Mouse (Mus musculus) kidney, embryonic 14.5 days (tissue): ENCODE measurements around the gene Vangl2. TPM values are rescaled to one million over a fixed set of nuclear protein-coding genes. Genes with fewer than 3 reads are reported as not detected.

Source experiments
- ATAC-seq: fragments of 200-750 bp; cut with Nextera tagmentation; 2 replicates; pipeline ENCODE4 v1.8.0; 2017; ENCODE audit warnings: moderate number of reproducible peaks, mild to moderate bottlenecking, moderate TSS enrichment, moderate library complexity; ENCODE audit not compliant: low FRiP score, low TSS enrichment
- H3K27ac ChIP-seq: fragments of 300-500 bp; sonication (generic); 2 replicates; pipeline ENCODE4 v1.5.1; 2014; ENCODE audit warnings: low read depth, mild to moderate bottlenecking, low read length, moderate library complexity, mixed read lengths
- H3K27me3 ChIP-seq: fragments of 300-500 bp; sonication (generic); 2 replicates; pipeline ENCODE4 v1.6.1; 2014; ENCODE audit warnings: mild to moderate bottlenecking, low read length; ENCODE audit not compliant: control insufficient read depth, insufficient read depth
- H3K36me3 ChIP-seq: fragments of 300-500 bp; sonication (generic); 2 replicates; pipeline ENCODE4 v1.6.1; 2014; ENCODE audit warnings: low read length, mixed read lengths; ENCODE audit not compliant: control insufficient read depth, insufficient read depth
- H3K4me1 ChIP-seq: fragments of 300-500 bp; sonication (generic); 2 replicates; pipeline ENCODE4 v1.6.1; 2014; ENCODE audit warnings: low read length, mixed read lengths; ENCODE audit not compliant: control insufficient read depth, insufficient read depth
- H3K4me2 ChIP-seq: fragments of 300-500 bp; sonication (generic); replicated peaks from 2 replicates; pipeline ENCODE4 v1.6.1; 2014; ENCODE audit warnings: low read depth, mild to moderate bottlenecking, low read length
- H3K4me3 ChIP-seq: fragments of 300-500 bp; sonication (generic); 2 replicates; pipeline ENCODE4 v1.5.1; 2014; ENCODE audit warnings: mild to moderate bottlenecking, low read length
- H3K9ac ChIP-seq: fragments of 300-500 bp; sonication (generic); 2 replicates; pipeline ENCODE4 v1.6.1; 2014; ENCODE audit warnings: low read depth, mild to moderate bottlenecking, low read length, moderate library complexity
- H3K9me3 ChIP-seq: fragments of 300-500 bp; sonication (generic); 2 replicates; pipeline ENCODE4 v1.6.1; 2016; ENCODE audit warnings: low read length; ENCODE audit not compliant: control insufficient read depth
- WGBS: fragments of 180-500 bp; shearing (Covaris S2); extraction: QIAGEN DNeasy Blood & Tissue Kit; methylation state at CpG from one replicate; pipeline ENCODE4 v1.1.7; 2014; 5-methylcytosine and 5-hydroxymethylcytosine counted together
- polyA plus RNA-seq: library from polyadenylated mRNA; unstranded; fragments of >200 nt; fragmentation: Nextera tagmentation; extraction: Ambion mirVana; gene quantifications from 2 replicates; pipeline ENCODE4 v1.2.1, GENCODE M21; 2014

Vangl2 gene
- polyA plus RNA-seq, 1 experiment from 2014 or later = 19.0 TPM

GRCm38 (mm10) chr1:172016031-172016430 lies 12.2 kb downstream of the Vangl2 start:
- WGBS = 54% methylated on average over 8 of the region's 8 CpGs
- Histone ChIP-seq H3K36me3 (peaks cover 21% of the 10 kb centered on the region), H3K27me3 (no peaks in the 10 kb centered on the region), H3K27ac (peak overlapping the region; percentile 55; the same call in 1 of the 2 replicates), H3K4me2 (no peak overlapping the region), H3K4me3 (no peak overlapping the region), H3K4me1 (peaks cover 29% of the 10 kb centered on the region), H3K9me3 (no peaks in the 10 kb centered on the region), H3K9ac (no peak overlapping the region)
- ATAC-seq = no peak

DNA sequence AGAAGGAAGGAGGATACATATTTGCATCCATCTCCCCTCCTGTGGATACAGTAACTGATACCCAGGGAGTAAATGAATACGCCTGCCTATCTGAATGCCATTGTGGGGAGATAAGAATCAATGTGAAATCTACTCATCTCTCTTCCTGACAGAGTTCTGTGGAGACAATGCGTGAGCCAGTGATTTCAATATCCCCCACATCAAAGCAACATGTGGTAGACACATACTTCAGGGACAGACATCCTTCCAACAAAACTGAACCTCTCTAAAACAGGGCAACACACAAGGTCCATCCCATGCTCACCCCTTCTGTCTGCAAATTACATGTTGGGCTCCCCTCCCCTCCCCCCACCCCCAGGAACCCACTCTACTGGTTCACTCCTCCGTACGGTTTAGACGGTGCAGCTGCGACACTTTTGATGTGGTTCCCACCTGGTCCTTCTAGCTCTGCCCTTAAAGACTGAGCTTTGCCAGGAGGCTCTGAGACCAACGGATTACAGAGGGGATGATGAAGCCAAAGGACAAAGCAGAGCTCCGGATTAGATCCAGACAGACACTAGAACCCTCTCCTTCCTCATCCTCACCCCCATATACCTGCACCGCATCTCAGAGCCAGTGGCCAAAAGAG lies 12.8 kb downstream of the Vangl2 start:
- Histone ChIP-seq H3K9ac (no peak overlapping the region), H3K4me1 (peaks cover 25% of the 10 kb centered on the region), H3K36me3 (peaks cover 26% of the 10 kb centered on the region), H3K4me2 (no peak overlapping the region), H3K9me3 (no peaks in the 10 kb centered on the region), H3K4me3 (no peak overlapping the region), H3K27me3 (no peaks in the 10 kb centered on the region), H3K27ac (no peak overlapping the region)
- WGBS = 60% methylated on average over 9 of the region's 9 CpGs
- no peak for ATAC-seq

GRCm38 (mm10) chr1:172014771-172015170 lies 13.5 kb downstream of the Vangl2 start:
- Histone ChIP-seq H3K4me2 (no peak overlapping the region), H3K27me3 (no peaks in the 10 kb centered on the region), H3K27ac (no peak overlapping the region), H3K9me3 (no peaks in the 10 kb centered on the region), H3K9ac (no peak overlapping the region), H3K4me3 (no peak overlapping the region), H3K36me3 (peaks cover 32% of the 10 kb centered on the region), H3K4me1 (peaks cover 20% of the 10 kb centered on the region)
- WGBS = 80% methylated on average over 9 of the region's 9 CpGs
- ATAC-seq = no peak

DNA sequence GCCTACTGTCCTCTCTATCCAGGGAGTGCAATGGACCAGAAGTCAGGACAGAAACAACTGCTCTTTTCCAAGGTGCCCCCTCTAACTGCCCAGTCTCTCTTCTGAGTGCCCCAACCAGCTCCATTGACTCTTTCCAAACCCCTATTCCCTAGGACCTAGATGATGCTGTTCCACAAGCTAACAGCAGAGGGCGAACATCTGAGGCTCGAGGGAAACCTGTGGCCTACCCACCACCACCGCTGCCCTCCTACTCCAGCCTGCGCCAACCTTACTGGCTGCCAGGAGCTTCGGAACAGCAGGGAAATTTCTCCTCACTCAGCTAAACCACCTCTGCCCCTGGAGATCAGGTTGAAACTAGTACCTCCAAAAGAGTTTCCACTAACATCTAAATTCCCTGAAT lies 16.2 kb downstream of the Vangl2 start:
- ATAC-seq = no peak
- peaks cover 10% of the 10 kb centered on the region for H3K4me1 ChIP-seq
- H3K27ac ChIP-seq = no peak overlapping the region

GRCm38 (mm10) chr1:172010042-172010824 lies 18.0 kb downstream of the Vangl2 start:
- no peak for ATAC-seq

More for the DNA sequence above, 16.2 kb downstream of the Vangl2 start:
- 25% methylated on average over 5 of the region's 5 CpGs for WGBS
- H3K4me3 ChIP-seq = no peak overlapping the region
- no peak overlapping the region for H3K9ac ChIP-seq
- peaks cover 57% of the 10 kb centered on the region for H3K36me3 ChIP-seq
- no peak overlapping the region for H3K4me2 ChIP-seq
- H3K27me3 ChIP-seq = no peaks in the 10 kb centered on the region
- no peaks in the 10 kb centered on the region for H3K9me3 ChIP-seq

GRCm38 (mm10) chr1:172009406-172009805 lies 18.8 kb downstream of the Vangl2 start:
- WGBS = 94% methylated on average over 21 of the region's 21 CpGs

More at GRCm38 (mm10) chr1:172010042-172010824, 18.0 kb downstream of the Vangl2 start:
- H3K4me1 ChIP-seq = no peaks in the 10 kb centered on the region; the same call in 1 of the 2 replicates
- peaks cover 75% of the 10 kb centered on the region for H3K36me3 ChIP-seq
- H3K4me3 ChIP-seq = no peak overlapping the region
- H3K27me3 ChIP-seq = no peaks in the 10 kb centered on the region
- no peak overlapping the region for H3K27ac ChIP-seq
- no peak overlapping the region for H3K4me2 ChIP-seq
- no peak overlapping the region for H3K9ac ChIP-seq
- 94% methylated on average over 20 of the region's 20 CpGs for WGBS
- H3K9me3 ChIP-seq = no peaks in the 10 kb centered on the region

DNA sequence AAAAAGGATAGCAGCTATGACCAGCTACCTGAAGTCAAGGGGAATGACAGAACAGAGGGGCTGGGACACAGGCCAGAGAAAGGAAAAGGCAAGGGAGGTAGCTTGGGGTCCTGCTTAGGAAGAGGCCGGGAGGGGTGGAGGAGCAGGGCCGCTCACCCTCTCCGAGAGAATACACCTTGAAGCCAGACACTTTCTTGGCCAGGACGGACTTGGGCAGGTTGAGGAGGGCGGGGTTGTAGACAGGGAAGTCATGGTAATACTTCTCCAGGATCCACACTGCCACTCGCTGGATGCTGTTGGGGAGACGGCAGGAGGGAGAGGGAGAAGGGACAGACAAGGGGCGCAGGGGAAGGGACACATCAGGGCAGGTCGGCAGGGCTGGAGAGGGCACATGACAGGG lies 19.9 kb downstream of the Vangl2 start:
- Histone ChIP-seq H3K9me3 (no peaks in the 10 kb centered on the region), H3K4me2 (no peak overlapping the region), H3K9ac (no peak overlapping the region), H3K27ac (no peak overlapping the region), H3K4me1 (no peaks in the 10 kb centered on the region), H3K27me3 (no peaks in the 10 kb centered on the region), H3K4me3 (no peak overlapping the region), H3K36me3 (peaks cover 88% of the 10 kb centered on the region)
- no peak for ATAC-seq
- 88% methylated on average over 9 of the region's 9 CpGs for WGBS

More at GRCm38 (mm10) chr1:172009406-172009805, 18.8 kb downstream of the Vangl2 start:
- Histone ChIP-seq H3K27me3 (no peaks in the 10 kb centered on the region), H3K4me1 (no peaks in the 10 kb centered on the region), H3K36me3 (peaks cover 82% of the 10 kb centered on the region), H3K4me2 (no peak overlapping the region), H3K9ac (no peak overlapping the region), H3K4me3 (no peak overlapping the region), H3K27ac (no peak overlapping the region), H3K9me3 (no peaks in the 10 kb centered on the region)
- no peak for ATAC-seq

DNA sequence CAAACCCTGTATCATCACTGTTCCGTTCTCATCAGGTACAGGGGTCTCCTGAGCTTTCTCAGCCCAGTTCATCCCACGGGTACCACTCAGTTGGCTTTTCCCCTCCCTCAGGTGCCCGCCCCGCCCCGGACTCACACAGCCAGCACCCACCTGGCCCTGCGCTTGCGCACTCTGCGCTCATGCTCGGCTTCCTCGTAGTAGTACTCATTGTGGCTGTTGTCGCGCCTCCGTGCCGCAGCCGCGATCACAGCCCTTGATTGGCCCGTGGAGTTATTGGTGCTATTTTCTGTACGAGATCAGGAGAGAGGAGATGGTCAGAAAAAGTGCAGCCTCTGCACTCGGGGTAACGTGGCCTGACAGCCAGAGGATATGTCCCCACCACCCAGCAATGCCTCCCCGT lies 20.5 kb downstream of the Vangl2 start:
- H3K27me3 ChIP-seq = no peaks in the 10 kb centered on the region
- WGBS = 97% methylated on average over 21 of the region's 21 CpGs
- H3K9me3 ChIP-seq = no peaks in the 10 kb centered on the region
- H3K27ac ChIP-seq = no peak overlapping the region
- ATAC-seq = no peak
- no peak overlapping the region for H3K9ac ChIP-seq
- no peak overlapping the region for H3K4me2 ChIP-seq
- H3K4me1 ChIP-seq = no peaks in the 10 kb centered on the region
- H3K4me3 ChIP-seq = no peak overlapping the region
- peaks cover 90% of the 10 kb centered on the region for H3K36me3 ChIP-seq

DNA sequence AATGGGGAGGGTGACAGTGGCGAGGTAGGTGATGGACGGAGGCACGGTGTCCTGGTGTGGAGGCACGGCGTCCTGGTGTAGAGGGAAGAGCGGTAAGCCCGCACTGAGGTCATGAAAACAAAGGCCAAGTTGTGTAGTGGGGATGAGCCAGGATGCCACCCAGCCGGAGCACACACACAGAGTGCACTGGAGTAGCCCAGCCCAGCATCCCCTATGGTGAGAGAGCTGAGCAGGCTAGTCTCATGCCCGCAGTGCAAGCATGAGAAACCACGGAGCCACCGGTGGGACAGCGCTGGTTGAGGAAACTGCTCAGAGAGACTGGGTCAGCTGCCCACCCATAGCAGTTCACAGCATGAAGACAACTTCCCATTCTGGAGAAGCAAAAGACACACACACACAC lies 26.6 kb downstream of the Vangl2 start:
- Histone ChIP-seq H3K9me3 (no peaks in the 10 kb centered on the region), H3K4me2 (no peak overlapping the region), H3K4me1 (no peaks in the 10 kb centered on the region), H3K36me3 (peaks cover 37% of the 10 kb centered on the region), H3K9ac (no peak overlapping the region), H3K27ac (no peak overlapping the region), H3K4me3 (no peak overlapping the region), H3K27me3 (no peaks in the 10 kb centered on the region)
- 80% methylated on average over 12 of the region's 12 CpGs for WGBS
- ATAC-seq = peak; percentile 29; the same call in 1 of the 2 replicates
